Mouse (Mus musculus): ENCODE data around the gene Olfr58. TPM values are rescaled to one million over a fixed set of nuclear protein-coding genes. Genes with fewer than 3 reads are reported as not detected.
"Not testable (repeated sequence)": the region's sequence is repeated elsewhere in the genome, so short reads cannot be mapped to it uniquely, and the experiment has no call there.

Olfr58 gene
- not detected in 2 replicates for polyA plus RNA-seq (2011; ENCODE audit: insufficient read depth, insufficient read length, low replicate concordance, missing spikeins)

- no peak within 1 kb of the TSS for H3K4me3 ChIP-seq (replicated peaks; ENCODE audit: control insufficient read depth, low read depth, low read length)
- no peak within 1 kb of the TSS for H3K27ac ChIP-seq (ENCODE audit: control insufficient read depth, insufficient read depth, low read depth, low read length, poor library complexity)
- TF ChIP-seq POLR2A (IDR thresholded peaks at IDR 0.05; ENCODE audit: borderline replicate concordance, control insufficient read depth, low read depth, low read length) (no peak), CTCF (IDR thresholded peaks at IDR 0.05; ENCODE audit: control insufficient read depth, insufficient read depth, low read length) (no peak)
- H3K4me1 ChIP-seq (ENCODE audit: control insufficient read depth, insufficient read depth, low read length): no peaks in the 10 kb centered on the region
Measured at GRCm38 (mm10) chr9:19779983-19780382, at the start of gene Olfr58. TSS of gene Olfr58 (plus strand) at chr9:19780283.

- no peak for TF ChIP-seq POLR2A (IDR thresholded peaks at IDR 0.05; ENCODE audit: borderline replicate concordance, control insufficient read depth, low read depth, low read length)
- TF ChIP-seq CTCF (IDR thresholded peaks at IDR 0.05; ENCODE audit: control insufficient read depth, insufficient read depth, low read length): no peak
- H3K4me1 ChIP-seq (ENCODE audit: control insufficient read depth, insufficient read depth, low read length): no peaks in the 10 kb centered on the region
- H3K27ac ChIP-seq (ENCODE audit: control insufficient read depth, insufficient read depth, low read depth, low read length, poor library complexity): no peak overlapping the region
- 75% methylated on average over 14 of the region's 14 CpGs for whole genome bisulfite sequencing
- no peak overlapping the region for H3K4me3 ChIP-seq (replicated peaks; ENCODE audit: control insufficient read depth, low read depth, low read length)
Measured at GRCm38 (mm10) chr9:19769136-19769535, 10.9 kb upstream of the Olfr58 start.

- no peak overlapping the region for H3K27ac ChIP-seq (ENCODE audit: control insufficient read depth, insufficient read depth, low read depth, low read length, poor library complexity)
- no peak for TF ChIP-seq CTCF (IDR thresholded peaks at IDR 0.05; ENCODE audit: control insufficient read depth, insufficient read depth, low read length)
- TF ChIP-seq POLR2A (IDR thresholded peaks at IDR 0.05; ENCODE audit: borderline replicate concordance, control insufficient read depth, low read depth, low read length): no peak
- no peak overlapping the region for H3K4me3 ChIP-seq (replicated peaks; ENCODE audit: control insufficient read depth, low read depth, low read length)
- 89% methylated on average over 14 of the region's 14 CpGs for WGBS
- H3K4me1 ChIP-seq (ENCODE audit: control insufficient read depth, insufficient read depth, low read length): no peaks in the 10 kb centered on the region
Measured at GRCm38 (mm10) chr9:19769701-19770100, 10.4 kb upstream of the Olfr58 start.

- Histone ChIP-seq H3K27ac (ENCODE audit: control insufficient read depth, insufficient read depth, low read depth, low read length, poor library complexity) (no peak overlapping the region), H3K4me1 (ENCODE audit: control insufficient read depth, insufficient read depth, low read length) (no peaks in the 10 kb centered on the region), H3K4me3 (replicated peaks; ENCODE audit: control insufficient read depth, low read depth, low read length) (no peak overlapping the region)
- no peak for TF ChIP-seq POLR2A (IDR thresholded peaks at IDR 0.05; ENCODE audit: borderline replicate concordance, control insufficient read depth, low read depth, low read length)
- no peak for TF ChIP-seq CTCF (IDR thresholded peaks at IDR 0.05; ENCODE audit: control insufficient read depth, insufficient read depth, low read length)
- WGBS: 59% methylated on average over 1 of the region's 1 CpGs
Measured at GRCm38 (mm10) chr9:19803000-19803399, 22.9 kb downstream of the Olfr58 start.

- 61% methylated on average over 1 of the region's 1 CpGs for WGBS
- H3K4me1 ChIP-seq (ENCODE audit: control insufficient read depth, insufficient read depth, low read length); H3K27ac ChIP-seq (ENCODE audit: control insufficient read depth, insufficient read depth, low read depth, low read length, poor library complexity); H3K4me3 ChIP-seq (replicated peaks; ENCODE audit: control insufficient read depth, low read depth, low read length): not testable (repeated sequence)
Measured at GRCm38 (mm10) chr9:19804606-19805005, 24.5 kb downstream of the Olfr58 start, which contains the start of gene Olfr859. TSS of gene Olfr859 (plus strand) at chr9:19804906.

Other genes starting within 250 kb of the Olfr58 start
- not detected in 2 replicates for gene Olfr853, start 239.2 kb upstream of the Olfr58 start, polyA plus RNA-seq (2011; ENCODE audit: insufficient read depth, insufficient read length, low replicate concordance, missing spikeins)
- gene Olfr854, start 212.9 kb upstream of the Olfr58 start, polyA plus RNA-seq (2011; ENCODE audit: insufficient read depth, insufficient read length, low replicate concordance, missing spikeins): not detected in 2 replicates
- gene Olfr855, start 197.7 kb upstream of the Olfr58 start, polyA plus RNA-seq (2011; ENCODE audit: insufficient read depth, insufficient read length, low replicate concordance, missing spikeins): not detected in 2 replicates
- gene Zfp317, start 158.2 kb upstream of the Olfr58 start, polyA plus RNA-seq (2011; ENCODE audit: insufficient read depth, insufficient read length, low replicate concordance, missing spikeins): 4.4 and 8.6 TPM in 2 replicates
- gene Olfr857, start 70.8 kb upstream of the Olfr58 start, polyA plus RNA-seq (2011; ENCODE audit: insufficient read depth, insufficient read length, low replicate concordance, missing spikeins): not detected in 2 replicates
- gene Olfr859, start 24.6 kb downstream of the Olfr58 start, polyA plus RNA-seq (2011; ENCODE audit: insufficient read depth, insufficient read length, low replicate concordance, missing spikeins): not detected in 2 replicates
- gene Olfr860, start 69.5 kb downstream of the Olfr58 start, polyA plus RNA-seq (2011; ENCODE audit: insufficient read depth, insufficient read length, low replicate concordance, missing spikeins): not detected in 2 replicates
- not detected in 2 replicates for gene Olfr862, start 107.7 kb downstream of the Olfr58 start, polyA plus RNA-seq (2011; ENCODE audit: insufficient read depth, insufficient read length, low replicate concordance, missing spikeins)
- gene Olfr77, start 136.6 kb downstream of the Olfr58 start, polyA plus RNA-seq (2011; ENCODE audit: insufficient read depth, insufficient read length, low replicate concordance, missing spikeins): 0.62 TPM in 1 of 2 replicates, not detected in the other
- gene Olfr866, start 247.8 kb downstream of the Olfr58 start, polyA plus RNA-seq (2011; ENCODE audit: insufficient read depth, insufficient read length, low replicate concordance, missing spikeins): not detected in 2 replicates

Data from bone marrow, adult 2 months (tissue).